Mouse (Mus musculus) thymus, adult 2 months (tissue): ENCODE measurements around the gene Zfp865.

Experiments
- CTCF ChIP-seq: fragments of 200-500 bp; IDR thresholded peaks from 2 replicates; pipeline ENCODE4 v1.5.1; 2012; ENCODE audit warnings: mild to moderate bottlenecking, control low read depth, low read length, moderate library complexity, borderline replicate concordance; ENCODE audit not compliant: control insufficient read depth, poor library complexity, insufficient read depth; ENCODE audit errors: extremely low read depth
- POLR2A ChIP-seq: fragments of 200-500 bp; IDR thresholded peaks from 2 replicates; pipeline ENCODE4 v1.6.1; 2012; ENCODE audit warnings: mild to moderate bottlenecking, low read length, control low read depth, moderate library complexity; ENCODE audit not compliant: control insufficient read depth, poor library complexity, insufficient read depth; ENCODE audit errors: extremely low read depth

GRCm38 (mm10) chr7:5074984-5075383 is 54.8 kb downstream of the Zfp865 start:
- TF ChIP-seq CTCF (no peak), POLR2A (no peak)
